Comparison of ENCODE assay signal across 47 mouse cellular contexts in the genomic region with DNA sequence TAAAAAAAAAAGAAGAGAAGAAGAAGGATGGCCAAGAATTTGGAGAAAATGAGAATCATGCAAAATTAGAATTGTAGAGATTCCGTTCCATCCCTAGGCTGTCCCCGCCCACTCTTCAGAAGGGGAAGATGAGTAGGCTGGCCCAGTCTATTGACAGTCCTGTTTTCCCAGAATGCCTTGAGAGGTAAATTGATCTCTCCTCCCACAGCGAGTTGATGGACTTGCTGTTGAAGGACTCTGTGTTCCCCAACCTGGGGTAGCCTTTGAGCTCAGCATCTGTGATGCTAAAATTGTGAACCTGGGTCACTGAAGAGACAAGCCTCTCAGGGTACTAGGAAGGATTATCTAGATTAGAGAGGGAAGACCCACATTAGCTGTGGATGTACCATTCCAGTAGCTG. TPM values are rescaled to one million over a fixed set of nuclear protein-coding genes. Genes with fewer than 3 reads are reported as not detected.
"Had no signal": no experiment of that assay in that cellular context is flagged by ENCODE, and none has a peak within 500 bp of the region (broad histone marks: within the 10 kb centered on the region; RNA-seq: fewer than 3 reads in every experiment).

No protein-coding gene starts in this region.

- H3K27ac ChIP-seq: heart, embryonic 10.5 days; heart, embryonic 13.5 days; heart, embryonic 15.5 days; hindbrain, embryonic 10.5 days; hindbrain, embryonic 12.5 days; hindbrain, embryonic 13.5 days; hindbrain, embryonic 14.5 days; hindbrain, embryonic 15.5 days; hindbrain, postnatal 0 days; intestine, embryonic 15.5 days; kidney, embryonic 15.5 days; kidney, postnatal 0 days; layer of hippocampus, adult 2 months had no signal

- DNase-seq: heart, postnatal 10 days; heart, postnatal 14 days; heart, postnatal 36 days; heart, postnatal 4 days; kidney, adult 11 months; kidney, adult 18-20 months; kidney, adult 2 months; kidney, adult 8-10 months; kidney, adult 9 months; kidney, postnatal 10 days; kidney, postnatal 14 days; kidney, postnatal 25 days; kidney, postnatal 36 days; kidney, postnatal 4 days; layer of hippocampus, adult 9-11 months; layer of hippocampus, postnatal 36 days had no signal

- H3K36me3 ChIP-seq: heart, embryonic 10.5 days; heart, embryonic 12.5 days; heart, embryonic 13.5 days; heart, embryonic 15.5 days; hindbrain, embryonic 10.5 days; hindbrain, embryonic 12.5 days; hindbrain, embryonic 13.5 days; hindbrain, embryonic 15.5 days; intestine, embryonic 15.5 days; kidney, embryonic 15.5 days had no signal

- H3K9me3 ChIP-seq: heart, embryonic 10.5 days; heart, embryonic 12.5 days; heart, embryonic 13.5 days; heart, embryonic 15.5 days; hindbrain, embryonic 10.5 days; hindbrain, embryonic 12.5 days; hindbrain, embryonic 13.5 days; hindbrain, embryonic 15.5 days; intestine, embryonic 15.5 days; kidney, embryonic 15.5 days had no signal

- H3K4me2 ChIP-seq: heart, embryonic 11.5 days; heart, embryonic 12.5 days; heart, embryonic 13.5 days; heart, embryonic 15.5 days; hindbrain, embryonic 12.5 days; hindbrain, embryonic 13.5 days; hindbrain, embryonic 14.5 days; hindbrain, embryonic 15.5 days; intestine, embryonic 15.5 days; kidney, embryonic 15.5 days had no signal

- ATAC-seq: hindbrain, embryonic 16.5 days; hindbrain, postnatal 0 days; inflammation-experienced regulatory T-cells, adult 6 months; intestine, embryonic 15.5 days; intestine, embryonic 16.5 days; intestine, postnatal 0 days had no signal

- H3K27me3 ChIP-seq: heart, embryonic 12.5 days; heart, embryonic 13.5 days; heart, embryonic 15.5 days; hindbrain, embryonic 12.5 days; hindbrain, embryonic 13.5 days; hindbrain, embryonic 15.5 days; intestine, embryonic 15.5 days; kidney, embryonic 15.5 days had no signal

- H3K9ac ChIP-seq: heart, embryonic 12.5 days; heart, embryonic 13.5 days; heart, embryonic 15.5 days; hindbrain, embryonic 12.5 days; hindbrain, embryonic 13.5 days; hindbrain, embryonic 14.5 days; hindbrain, embryonic 15.5 days; intestine, embryonic 15.5 days; kidney, embryonic 15.5 days had no signal

- H3K4me1 ChIP-seq: heart, embryonic 12.5 days; heart, embryonic 15.5 days; intestine, embryonic 15.5 days had no signal

- H3K4me3 ChIP-seq: heart, embryonic 10.5 days; heart, embryonic 12.5 days; heart, embryonic 13.5 days; heart, embryonic 15.5 days; hindbrain, embryonic 10.5 days; hindbrain, embryonic 12.5 days; hindbrain, embryonic 13.5 days; hindbrain, embryonic 15.5 days; intestine, embryonic 15.5 days; kidney, embryonic 15.5 days; layer of hippocampus, adult 2 months had no signal

RNA-seq across cellular contexts. Expression of a gene that starts 1.9 kb away (rescaled TPM):
- total RNA-seq: hematopoietic stem cell, adult 5-6 weeks had no signal
- polyA plus RNA-seq: hindbrain, embryonic 11.5 days; inflammation-experienced regulatory T-cells, adult 6 months had no signal

RNA-seq across cellular contexts. Expression of a gene that starts 17.6 kb away (rescaled TPM):
- total RNA-seq: heart, adult 8-10 months; heart, postnatal 10 days; heart, postnatal 14 days; heart, postnatal 25 days; heart, postnatal 36 days; heart, postnatal 4 days; hematopoietic stem cell, adult 5-6 weeks; hindbrain, postnatal 0 days; layer of hippocampus, adult 18-20 months; layer of hippocampus, adult 2 months; layer of hippocampus, adult 8-10 months; layer of hippocampus, postnatal 10 days; layer of hippocampus, postnatal 14 days; layer of hippocampus, postnatal 25 days; layer of hippocampus, postnatal 36 days had no signal
- polyA plus RNA-seq: heart, embryonic 14.5 days; heart, postnatal 0 days; hindbrain, embryonic 10.5 days; hindbrain, embryonic 11.5 days; hindbrain, embryonic 12.5 days; hindbrain, embryonic 13.5 days; hindbrain, embryonic 14.5 days; hindbrain, embryonic 15.5 days; hindbrain, embryonic 16.5 days; hindbrain, postnatal 0 days; inflammation-experienced regulatory T-cells, adult 6 months; intestine, embryonic 14.5 days; intestine, postnatal 0 days had no signal

RNA-seq across cellular contexts. Expression of a gene that starts 39.2 kb away (rescaled TPM):
- total RNA-seq: hematopoietic stem cell, adult 5-6 weeks; layer of hippocampus, postnatal 14 days; layer of hippocampus, postnatal 25 days; layer of hippocampus, postnatal 36 days had no signal
- polyA plus RNA-seq: heart, embryonic 11.5 days; hindbrain, embryonic 10.5 days; hindbrain, embryonic 11.5 days; hindbrain, embryonic 13.5 days; hindbrain, embryonic 14.5 days; hindbrain, embryonic 15.5 days; hindbrain, embryonic 16.5 days; hindbrain, postnatal 0 days; inflammation-experienced regulatory T-cells, adult 6 months had no signal

RNA-seq across cellular contexts. Expression of a gene that starts 46.5 kb away (rescaled TPM):
- total RNA-seq: hematopoietic stem cell, adult 5-6 weeks had no signal
